Mouse (Mus musculus): ENCODE data around the gene Ctdnep1.

GRCm38 (mm10) chr11:69948763-69949150 lies 32.2 kb upstream of the Ctdnep1 start:
- TF ChIP-seq POLR2A (IDR thresholded peaks at IDR 0.05; ENCODE audit: low read depth, low read length) (no peak), CTCF (IDR thresholded peaks at IDR 0.05; ENCODE audit: extremely low read depth, insufficient read depth, insufficient read length, insufficient replicate concordance) (peak; percentile 95)

Measured in spleen, adult 2 months (tissue).